In genomic region chr12:86887381-86888129, GRCm38 (mm10) we compare ENCODE assay signal across 8 mouse cellular contexts. TPM values are rescaled to one million over a fixed set of nuclear protein-coding genes. Genes with fewer than 3 reads are reported as not detected.
A peak's percentile ranks its signal among the peaks of the same experiment; 100 is the strongest.
DNase-seq lines count a peak whose midpoint lies in the region; ATAC-seq and TF ChIP-seq lines count a peak whose summit lies in the region.

No protein-coding gene starts in this region.

- peaks cover 75% of the 10 kb centered on the region for H3K4me1 ChIP-seq in heart, embryonic 13.5 days
- H3K4me1 ChIP-seq in ES-Bruce4 (ENCODE audit: control insufficient read depth, insufficient read depth, low read length) = peaks cover 7% of the 10 kb centered on the region
- H3K4me1 ChIP-seq in hindbrain, embryonic 10.5 days (replicated peaks) = peaks cover 100% of the 10 kb centered on the region
- peaks cover 73% of the 10 kb centered on the region for H3K4me1 ChIP-seq in midbrain, embryonic 11.5 days (ENCODE audit: control insufficient read depth, insufficient read depth, low read length)

- WGBS in heart, embryonic 13.5 days = 39% methylated on average over 14 of the region's 14 CpGs
- 36% methylated on average over 14 of the region's 14 CpGs for WGBS in hindbrain, embryonic 10.5 days
- WGBS in midbrain, embryonic 11.5 days = 27% methylated on average over 14 of the region's 14 CpGs

- H3K9me3 ChIP-seq in heart, embryonic 13.5 days = no peaks in the 10 kb centered on the region
- no peaks in the 10 kb centered on the region for H3K9me3 ChIP-seq in ES-Bruce4 (replicated peaks; ENCODE audit: control insufficient read depth, insufficient read depth, low read length, poor library complexity, severe bottlenecking)
- no peaks in the 10 kb centered on the region for H3K9me3 ChIP-seq in hindbrain, embryonic 10.5 days
- no peaks in the 10 kb centered on the region for H3K9me3 ChIP-seq in midbrain, embryonic 11.5 days (ENCODE audit: control insufficient read depth, low read length)

- TF ChIP-seq EP300 in ES-Bruce4 (IDR thresholded peaks at IDR 0.05; ENCODE audit: insufficient read depth, low read depth, low read length) = no peak

- TF ChIP-seq POLR2A in ES-Bruce4 (IDR thresholded peaks at IDR 0.05; ENCODE audit: insufficient read depth, low read length) = no peak

- peak overlapping the region; percentile 85 for H3K9ac ChIP-seq in heart, embryonic 13.5 days
- peak overlapping the region; percentile 43 for H3K9ac ChIP-seq in ES-Bruce4 (ENCODE audit: low read depth, poor library complexity, severe bottlenecking)
- peak overlapping the region; percentile 50; the same call in 1 of the 2 replicates for H3K9ac ChIP-seq in midbrain, embryonic 11.5 days (ENCODE audit: low read length)

- H3K4me2 ChIP-seq in heart, embryonic 13.5 days = peak overlapping the region; percentile 75
- H3K4me2 ChIP-seq in midbrain, embryonic 11.5 days = peak overlapping the region; percentile 41

- no peak for ATAC-seq in heart, embryonic 13.5 days (ENCODE audit: extremely low read depth, insufficient number of reproducible peaks, low FRiP score, low TSS enrichment)
- ATAC-seq in midbrain, embryonic 11.5 days (ENCODE audit: low FRiP score) = no peak

- H3K27ac ChIP-seq in heart, embryonic 13.5 days (replicated peaks) = peak overlapping the region; percentile 100
- peak overlapping the region; percentile 99 for H3K27ac ChIP-seq in ES-Bruce4 (ENCODE audit: insufficient read depth, low read length)
- H3K27ac ChIP-seq in hindbrain, embryonic 10.5 days = peak overlapping the region; percentile 92
- peak overlapping the region; percentile 84 for H3K27ac ChIP-seq in midbrain, embryonic 11.5 days (ENCODE audit: low read depth, low read length)

- peak overlapping the region; percentile 47 for H3K4me3 ChIP-seq in heart, embryonic 13.5 days
- peak overlapping the region; percentile 52 for H3K4me3 ChIP-seq in ES-Bruce4 (ENCODE audit: low read depth, low read length)
- H3K4me3 ChIP-seq in hindbrain, embryonic 10.5 days = peak overlapping the region; percentile 47
- H3K4me3 ChIP-seq in midbrain, embryonic 11.5 days (ENCODE audit: low read depth, low read length) = peak overlapping the region; percentile 13; the same call in 1 of the 2 replicates

- no peak for DNase-seq in heart, adult 18-20 months
- DNase-seq in hindbrain, embryonic 10.5 days (ENCODE audit: low spot score) = no peak
- DNase-seq in midbrain, embryonic 11.5 days (ENCODE audit: low spot score, missing footprints) = peak; percentile 89
- no peak for DNase-seq in frontal cortex, postnatal 14 days (ENCODE audit: low spot score in 2 of 2)
- no peak for DNase-seq in cerebellum, postnatal 36 days
- DNase-seq in frontal cortex, postnatal 25 days (ENCODE audit: low spot score in 2 of 2) = no peak

- no peaks in the 10 kb centered on the region for H3K27me3 ChIP-seq in heart, embryonic 13.5 days (replicated peaks)
- no peaks in the 10 kb centered on the region for H3K27me3 ChIP-seq in ES-Bruce4 (ENCODE audit: control insufficient read depth, insufficient read depth, low read length, poor library complexity, severe bottlenecking)
- peaks cover 38% of the 10 kb centered on the region for H3K27me3 ChIP-seq in hindbrain, embryonic 10.5 days (ENCODE audit: insufficient read depth, poor library complexity, severe bottlenecking)
- H3K27me3 ChIP-seq in midbrain, embryonic 11.5 days (ENCODE audit: control insufficient read depth, insufficient read depth, low read length) = no peaks in the 10 kb centered on the region

- no peak for TF ChIP-seq CTCF in ES-Bruce4 (IDR thresholded peaks at IDR 0.05; ENCODE audit: low read depth, low read length)

- no peaks in the 10 kb centered on the region for H3K36me3 ChIP-seq in heart, embryonic 13.5 days
- H3K36me3 ChIP-seq in ES-Bruce4 (ENCODE audit: control insufficient read depth, insufficient read depth, low read length, poor library complexity, severe bottlenecking) = peaks cover 5% of the 10 kb centered on the region
- no peaks in the 10 kb centered on the region for H3K36me3 ChIP-seq in hindbrain, embryonic 10.5 days
- no peaks in the 10 kb centered on the region for H3K36me3 ChIP-seq in midbrain, embryonic 11.5 days (ENCODE audit: control insufficient read depth, insufficient read depth, low read length)

RNA-seq across cellular contexts. Expression of gene Irf2bpl, which starts 3.0 kb away (rescaled TPM):
- polyA plus RNA-seq in heart, embryonic 13.5 days (2015; fragmentation: Nextera tagmentation; extraction: Ambion mirVana) = 32.7 and 34.1 TPM in 2 replicates
- total RNA-seq in heart, adult 18-20 months (2021) = 10 to 100 TPM; 30.0 to 30.5 TPM
- polyA plus RNA-seq in ES-Bruce4 (2011; ENCODE audit: insufficient read depth, insufficient read length, low read depth, missing spikeins) = 37.9 and 40.3 TPM in 2 replicates
- polyA plus RNA-seq in hindbrain, embryonic 10.5 days (2016; fragmentation: Nextera tagmentation; extraction: Ambion mirVana) = 20.3 and 34.2 TPM in 2 replicates
- 24.4 and 26.4 TPM in 2 replicates for polyA plus RNA-seq in midbrain, embryonic 11.5 days (2014; fragmentation: Nextera tagmentation; extraction: Ambion mirVana)

RNA-seq across cellular contexts. Expression of gene Cipc, which starts 59.3 kb away (rescaled TPM):
- 18.4 and 21.3 TPM in 2 replicates for polyA plus RNA-seq in heart, embryonic 13.5 days (2015; fragmentation: Nextera tagmentation; extraction: Ambion mirVana)
- 10 to 100 TPM; 37.1 to 40.8 TPM for total RNA-seq in heart, adult 18-20 months (2021)
- 21.2 and 23.5 TPM in 2 replicates for polyA plus RNA-seq in ES-Bruce4 (2011; ENCODE audit: insufficient read depth, insufficient read length, low read depth, missing spikeins)
- 33.9 and 35.2 TPM in 2 replicates for polyA plus RNA-seq in hindbrain, embryonic 10.5 days (2016; fragmentation: Nextera tagmentation; extraction: Ambion mirVana)
- polyA plus RNA-seq in midbrain, embryonic 11.5 days (2014; fragmentation: Nextera tagmentation; extraction: Ambion mirVana) = 37.9 and 38.4 TPM in 2 replicates
